Mouse (Mus musculus): ENCODE measurements at regions not wholly inside any gene's neighbourhood (a gene's known extent, or its start where the extent isn't known, plus 50 kb on each side); places are given as distances from the start of the nearest gene placed in this dataset.

GRCm38 (mm10) chr4:54095200-54095930, 269.5 kb downstream of the Tmem38b start:
- H3K9ac ChIP-seq (replicated peaks) = no peak overlapping the region
- no peaks in the 10 kb centered on the region for H3K9me3 ChIP-seq (replicated peaks)
- WGBS = 72% methylated on average over 4 of the region's 4 CpGs
- H3K36me3 ChIP-seq = no peaks in the 10 kb centered on the region
- no peaks in the 10 kb centered on the region for H3K4me1 ChIP-seq
- no peak overlapping the region for H3K4me3 ChIP-seq (replicated peaks)
- ATAC-seq (ENCODE audit: low FRiP score) = no peak
- H3K27me3 ChIP-seq (replicated peaks) = no peaks in the 10 kb centered on the region
- no peak overlapping the region for H3K27ac ChIP-seq (replicated peaks)
- H3K4me2 ChIP-seq = no peak overlapping the region

- no peak overlapping the region for H3K4me3 ChIP-seq (replicated peaks)
- no peaks in the 10 kb centered on the region for H3K9me3 ChIP-seq (replicated peaks)
- H3K9ac ChIP-seq (replicated peaks) = no peak overlapping the region
- no peak overlapping the region for H3K27ac ChIP-seq (replicated peaks)
- WGBS = 85% methylated on average over 2 of the region's 2 CpGs
- ATAC-seq (ENCODE audit: low FRiP score) = no peak
- no peaks in the 10 kb centered on the region for H3K27me3 ChIP-seq (replicated peaks)
- H3K4me1 ChIP-seq = no peaks in the 10 kb centered on the region
- H3K36me3 ChIP-seq = no peaks in the 10 kb centered on the region
- no peak overlapping the region for H3K4me2 ChIP-seq
Observed at GRCm38 (mm10) chr4:54097543-54097942, 271.7 kb downstream of the Tmem38b start.

- no peak overlapping the region for H3K9ac ChIP-seq (replicated peaks)
- no peak overlapping the region for H3K4me2 ChIP-seq
- no peak overlapping the region for H3K27ac ChIP-seq (replicated peaks)
- H3K9me3 ChIP-seq (replicated peaks) = no peaks in the 10 kb centered on the region
- no peaks in the 10 kb centered on the region for H3K36me3 ChIP-seq
- no peaks in the 10 kb centered on the region for H3K27me3 ChIP-seq (replicated peaks)
- no peak for ATAC-seq (ENCODE audit: low FRiP score)
- H3K4me1 ChIP-seq = no peaks in the 10 kb centered on the region
- H3K4me3 ChIP-seq (replicated peaks) = no peak overlapping the region
Observed at GRCm38 (mm10) chr4:54100282-54100681, 274.4 kb downstream of the Tmem38b start.

GRCm38 (mm10) chr4:54106976-54107375, 281.1 kb downstream of the Tmem38b start:
- H3K4me2 ChIP-seq = no peak overlapping the region
- no peaks in the 10 kb centered on the region for H3K9me3 ChIP-seq (replicated peaks)
- H3K27me3 ChIP-seq (replicated peaks) = no peaks in the 10 kb centered on the region
- no peak for ATAC-seq (ENCODE audit: low FRiP score)
- no peak overlapping the region for H3K27ac ChIP-seq (replicated peaks)
- 82% methylated on average over 4 of the region's 4 CpGs for WGBS
- no peaks in the 10 kb centered on the region for H3K4me1 ChIP-seq
- no peaks in the 10 kb centered on the region for H3K36me3 ChIP-seq
- no peak overlapping the region for H3K9ac ChIP-seq (replicated peaks)
- H3K4me3 ChIP-seq (replicated peaks) = no peak overlapping the region

GRCm38 (mm10) chr4:54116310-54116709, 290.5 kb downstream of the Tmem38b start:
- Histone ChIP-seq H3K36me3 (no peaks in the 10 kb centered on the region), H3K27ac (replicated peaks) (no peak overlapping the region), H3K9ac (replicated peaks) (no peak overlapping the region), H3K4me1 (no peaks in the 10 kb centered on the region), H3K9me3 (replicated peaks) (no peaks in the 10 kb centered on the region), H3K4me2 (no peak overlapping the region), H3K27me3 (replicated peaks) (no peaks in the 10 kb centered on the region), H3K4me3 (replicated peaks) (no peak overlapping the region)
- 86% methylated on average over 2 of the region's 2 CpGs for WGBS
- ATAC-seq (ENCODE audit: low FRiP score) = no peak

- WGBS = 34% methylated on average over 6 of the region's 6 CpGs
- Histone ChIP-seq H3K27ac (replicated peaks) (no peak overlapping the region), H3K4me3 (replicated peaks) (no peak overlapping the region), H3K36me3 (no peaks in the 10 kb centered on the region), H3K27me3 (replicated peaks) (no peaks in the 10 kb centered on the region), H3K9me3 (replicated peaks) (no peaks in the 10 kb centered on the region), H3K4me2 (no peak overlapping the region), H3K4me1 (no peaks in the 10 kb centered on the region), H3K9ac (replicated peaks) (no peak overlapping the region)
- ATAC-seq (ENCODE audit: low FRiP score) = no peak
Observed at GRCm38 (mm10) chr4:54118179-54118846, 292.5 kb downstream of the Tmem38b start.

GRCm38 (mm10) chr4:54128717-54129698, 303.2 kb downstream of the Tmem38b start:
- Histone ChIP-seq H3K4me3 (replicated peaks) (no peak overlapping the region), H3K9me3 (replicated peaks) (no peaks in the 10 kb centered on the region), H3K27ac (replicated peaks) (no peak overlapping the region), H3K36me3 (no peaks in the 10 kb centered on the region), H3K9ac (replicated peaks) (no peak overlapping the region), H3K4me1 (no peaks in the 10 kb centered on the region), H3K27me3 (replicated peaks) (no peaks in the 10 kb centered on the region), H3K4me2 (no peak overlapping the region)
- 77% methylated on average over 8 of the region's 8 CpGs for WGBS
- no peak for ATAC-seq (ENCODE audit: low FRiP score)

- no peak overlapping the region for H3K9ac ChIP-seq (replicated peaks)
- H3K36me3 ChIP-seq = no peaks in the 10 kb centered on the region
- no peak for ATAC-seq (ENCODE audit: low FRiP score)
- no peaks in the 10 kb centered on the region for H3K27me3 ChIP-seq (replicated peaks)
- no peak overlapping the region for H3K27ac ChIP-seq (replicated peaks)
- WGBS = 96% methylated on average over 4 of the region's 4 CpGs
- no peak overlapping the region for H3K4me2 ChIP-seq
- H3K9me3 ChIP-seq (replicated peaks) = no peaks in the 10 kb centered on the region
- no peak overlapping the region for H3K4me3 ChIP-seq (replicated peaks)
- H3K4me1 ChIP-seq = no peaks in the 10 kb centered on the region
Observed at GRCm38 (mm10) chr4:54156146-54156545, 330.3 kb downstream of the Tmem38b start.

GRCm38 (mm10) chr4:54161337-54161993, 335.6 kb downstream of the Tmem38b start:
- H3K27ac ChIP-seq (replicated peaks) = no peak overlapping the region
- no peaks in the 10 kb centered on the region for H3K9me3 ChIP-seq (replicated peaks)
- H3K36me3 ChIP-seq = no peaks in the 10 kb centered on the region
- no peak overlapping the region for H3K4me2 ChIP-seq
- WGBS = 70% methylated on average over 9 of the region's 9 CpGs
- no peak overlapping the region for H3K9ac ChIP-seq (replicated peaks)
- no peak overlapping the region for H3K4me3 ChIP-seq (replicated peaks)
- H3K4me1 ChIP-seq = peaks cover 9% of the 10 kb centered on the region
- H3K27me3 ChIP-seq (replicated peaks) = no peaks in the 10 kb centered on the region
- no peak for ATAC-seq (ENCODE audit: low FRiP score)

GRCm38 (mm10) chr4:54162308-54162707, 336.5 kb downstream of the Tmem38b start:
- ATAC-seq (ENCODE audit: low FRiP score) = no peak
- 45% methylated on average over 8 of the region's 8 CpGs for WGBS
- no peaks in the 10 kb centered on the region for H3K27me3 ChIP-seq (replicated peaks)
- no peak overlapping the region for H3K27ac ChIP-seq (replicated peaks)
- H3K36me3 ChIP-seq = no peaks in the 10 kb centered on the region
- H3K4me2 ChIP-seq = no peak overlapping the region
- no peak overlapping the region for H3K4me3 ChIP-seq (replicated peaks)
- no peaks in the 10 kb centered on the region for H3K9me3 ChIP-seq (replicated peaks)
- H3K4me1 ChIP-seq = peaks cover 9% of the 10 kb centered on the region
- H3K9ac ChIP-seq (replicated peaks) = no peak overlapping the region

GRCm38 (mm10) chr4:54170202-54170931, 344.5 kb downstream of the Tmem38b start:
- Histone ChIP-seq H3K27ac (replicated peaks) (no peak overlapping the region), H3K36me3 (no peaks in the 10 kb centered on the region), H3K9me3 (replicated peaks) (no peaks in the 10 kb centered on the region), H3K4me3 (replicated peaks) (no peak overlapping the region), H3K4me1 (peaks cover 4% of the 10 kb centered on the region; the same call in 1 of the 2 replicates), H3K27me3 (replicated peaks) (no peaks in the 10 kb centered on the region), H3K9ac (replicated peaks) (no peak overlapping the region), H3K4me2 (no peak overlapping the region)
- WGBS = 40% methylated on average over 13 of the region's 13 CpGs
- ATAC-seq (ENCODE audit: low FRiP score) = peak; percentile 66

Data from neural tube, embryonic 15.5 days (tissue).